Mouse (Mus musculus): ENCODE data around the gene Bmx.
A peak's percentile ranks its signal among the peaks of the same experiment; 100 is the strongest.

Gene Bmx

DNA sequence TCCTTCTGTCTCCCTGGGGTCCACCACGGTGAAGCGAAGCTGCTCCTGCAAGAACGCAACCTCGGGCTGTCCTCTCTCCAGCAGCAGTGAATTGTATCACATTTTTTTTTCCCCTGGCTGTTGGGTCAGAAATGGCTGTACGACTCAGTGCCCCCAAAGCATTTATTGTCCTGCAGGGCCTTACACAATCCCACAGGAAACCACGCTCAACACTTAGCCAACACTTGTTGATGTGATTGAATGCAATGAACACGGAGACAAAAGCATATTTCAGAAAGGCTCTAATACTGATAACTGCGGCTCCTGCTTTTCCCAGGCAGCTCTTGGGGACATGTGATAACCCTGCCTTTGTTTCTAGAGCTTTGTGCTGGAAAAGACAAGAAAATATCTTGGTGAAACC is at the start of gene Bmx:
Gene Bmx (minus strand): TSS at position 137 of the 400 bp plus-strand sequence.
- no peak for DNase-seq (ENCODE audit: low spot score)

DNA sequence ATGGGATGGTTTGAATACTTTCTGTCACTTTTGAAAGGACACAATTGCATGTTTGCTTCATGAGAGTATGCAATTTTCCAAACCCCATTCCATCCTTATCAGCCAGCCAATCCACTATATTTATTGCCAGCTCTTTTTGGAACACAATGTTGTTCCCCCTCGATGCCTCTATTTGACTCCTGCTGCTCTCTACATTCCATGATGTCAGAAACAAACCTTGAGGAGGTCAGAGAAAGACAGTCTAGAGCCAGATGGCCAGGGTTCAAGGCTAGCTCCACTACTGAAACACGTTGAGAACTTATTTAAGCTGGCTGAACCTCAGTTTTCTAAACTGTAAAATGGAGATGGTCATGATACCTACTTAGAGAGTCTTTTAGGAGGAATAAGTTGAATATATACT is 48.3 kb upstream of the Bmx start:
- DNase-seq (ENCODE audit: low spot score), result no peak

DNA sequence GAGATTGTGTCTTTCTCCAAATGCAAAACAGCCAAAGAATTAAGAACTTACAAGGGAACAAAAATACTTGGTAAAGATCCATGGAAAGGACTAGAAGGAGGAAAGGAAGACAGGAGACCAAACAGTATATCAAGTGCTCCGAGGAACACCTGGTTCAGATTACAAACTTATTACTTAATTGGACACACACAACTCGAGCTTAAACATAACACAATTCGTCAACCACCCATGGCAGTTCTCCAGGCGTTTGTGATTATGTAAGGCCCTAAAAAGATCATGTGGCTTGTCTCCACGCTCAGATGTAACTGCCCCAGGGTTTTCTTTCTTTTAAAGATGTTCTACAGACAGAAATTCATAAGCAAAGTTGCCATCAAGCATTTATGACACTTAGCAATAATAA is 33.2 kb upstream of the Bmx start:
- no peak for DNase-seq (ENCODE audit: low spot score)

DNA sequence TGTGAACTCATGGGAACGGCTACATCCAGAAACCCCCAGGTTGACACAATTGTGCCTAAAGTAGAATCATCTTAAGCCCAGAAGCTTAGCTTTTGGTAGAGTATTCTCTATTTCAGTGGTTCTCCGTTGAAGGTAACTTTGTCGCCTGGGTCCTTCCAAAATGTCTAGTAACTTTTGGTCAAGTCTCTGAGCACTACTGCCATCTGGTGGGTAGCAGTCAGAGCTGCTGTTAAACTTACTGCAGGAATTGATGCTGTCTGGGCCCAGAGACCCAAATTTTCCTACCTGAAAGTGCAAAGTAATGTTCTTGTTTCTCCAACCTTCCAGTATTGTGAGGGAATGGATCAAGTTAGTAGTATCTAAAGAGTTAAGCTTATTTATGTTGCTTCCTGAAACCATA is 29.1 kb upstream of the Bmx start:
- DNase-seq (ENCODE audit: low spot score), result no peak

DNA sequence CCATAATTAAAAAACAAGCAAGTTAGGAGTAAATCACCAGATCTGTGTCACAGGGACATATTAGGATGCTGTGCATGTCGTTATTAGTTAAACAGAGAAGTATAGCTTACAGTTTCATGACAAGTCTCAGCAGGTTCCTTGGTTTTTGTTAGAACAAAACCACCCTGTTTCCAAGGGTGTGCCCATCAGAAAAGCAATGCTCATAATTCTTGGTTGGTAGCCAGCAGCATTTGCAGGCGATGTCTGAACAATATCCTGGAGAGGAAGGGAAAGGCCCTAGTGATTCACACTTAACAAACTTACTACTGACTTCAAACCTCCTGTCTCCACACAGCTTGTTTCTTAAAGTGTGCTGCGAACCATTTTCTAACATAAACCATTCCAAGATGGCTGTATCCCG is 25.8 kb upstream of the Bmx start:
- no peak for DNase-seq (ENCODE audit: low spot score)

DNA sequence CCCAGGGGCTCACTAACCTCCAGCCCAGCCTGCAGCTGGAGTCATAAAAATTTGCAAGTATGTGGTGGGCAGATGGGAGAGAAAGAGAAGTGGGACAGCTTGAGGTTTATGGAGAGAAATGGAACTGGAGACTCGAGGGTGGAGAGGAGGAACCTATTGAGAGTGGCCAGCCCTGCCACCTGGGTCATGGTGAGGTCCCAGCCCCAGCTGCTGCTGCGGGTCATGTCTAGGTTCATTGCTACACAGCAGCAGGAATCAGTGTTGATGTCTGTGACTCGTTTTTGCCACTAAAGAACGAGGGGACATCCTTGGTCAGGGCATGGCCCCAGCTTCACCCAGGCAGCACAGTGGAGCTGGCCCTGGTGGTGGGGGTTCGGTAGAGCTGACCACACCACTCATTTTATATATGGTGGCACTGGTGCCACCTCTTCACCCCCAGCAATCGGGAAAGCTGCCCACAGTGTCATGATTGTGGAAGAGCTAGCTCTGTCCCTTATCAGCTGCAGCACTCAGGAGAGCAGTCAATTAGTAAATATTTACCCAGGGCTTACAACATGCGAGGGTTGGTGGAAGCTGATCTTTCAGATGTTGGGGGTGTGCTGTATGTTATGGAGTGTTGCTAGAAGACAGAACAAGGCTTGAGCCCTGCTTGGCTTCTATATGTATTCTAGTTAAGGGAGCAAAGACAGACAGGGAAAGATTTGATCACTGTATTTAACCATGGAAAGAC is 23.1 kb upstream of the Bmx start:
- no peak for DNase-seq (ENCODE audit: low spot score)

DNA sequence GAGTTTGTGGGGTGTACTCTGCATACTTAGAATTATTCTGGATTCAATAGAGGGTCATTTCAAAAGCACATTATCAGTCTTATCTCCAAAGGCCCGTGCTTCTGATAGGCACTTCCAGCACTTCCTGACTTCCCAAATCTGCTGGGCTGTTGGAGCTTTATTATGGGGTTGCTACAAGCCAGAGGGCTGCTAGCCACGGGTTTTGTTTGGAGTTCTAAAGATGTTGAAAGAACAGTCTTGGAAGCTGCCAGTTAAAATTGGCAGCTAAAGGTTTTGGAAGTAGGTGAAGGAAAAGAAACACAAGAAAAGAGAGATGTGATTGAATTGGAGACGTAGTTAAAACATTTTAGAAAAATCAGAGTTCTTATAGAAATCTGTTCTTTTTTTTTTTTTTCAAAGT is 17.5 kb upstream of the Bmx start:
- DNase-seq (ENCODE audit: low spot score), result no peak

DNA sequence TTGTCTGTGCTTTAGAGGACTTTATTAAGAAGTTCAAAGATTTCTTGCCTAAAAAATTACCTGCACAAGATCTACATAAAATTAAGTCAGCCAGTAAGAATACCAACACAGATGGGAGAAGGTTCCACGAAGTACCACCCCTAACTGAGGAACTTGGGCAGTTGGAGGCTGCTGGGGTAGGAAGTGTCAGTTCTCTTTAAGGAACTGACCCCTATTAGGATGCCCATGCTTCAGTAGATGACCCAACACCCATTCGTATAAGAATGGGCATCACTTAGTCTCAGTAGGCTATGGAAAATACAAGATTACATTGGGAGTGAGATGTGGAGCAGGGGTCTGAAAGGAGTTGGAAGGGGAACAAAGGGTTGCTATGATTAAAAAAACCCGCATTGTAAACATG is 12.6 kb upstream of the Bmx start:
- no peak for DNase-seq (ENCODE audit: low spot score)

DNA sequence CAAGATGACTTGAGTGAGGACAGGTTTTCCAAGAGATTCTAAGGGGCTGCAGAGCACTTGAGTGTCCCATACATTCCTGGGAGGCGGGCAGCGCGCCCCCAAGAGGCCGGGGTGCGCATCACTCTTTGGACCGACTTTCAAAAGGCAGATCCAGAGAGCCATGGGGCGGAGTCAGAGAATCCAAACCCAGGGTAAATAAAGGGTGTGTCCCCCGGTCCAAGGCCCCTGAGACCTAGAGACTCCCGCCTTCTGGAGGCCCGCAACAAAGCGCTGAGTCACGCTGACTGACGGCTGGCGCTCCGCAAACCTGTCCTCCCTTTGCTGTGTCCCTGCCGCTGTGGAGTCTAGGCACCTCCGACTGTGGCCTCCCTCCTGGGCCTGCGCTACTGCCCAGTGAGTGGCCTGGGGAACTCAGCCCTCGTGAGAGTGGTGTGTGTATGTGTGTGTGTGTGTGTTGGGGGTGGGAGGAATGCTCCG is 11.3 kb upstream of the Bmx start, which contains the start of gene Pir:
Gene Pir (plus strand): TSS at position 87 of the 477 bp plus-strand sequence.
- peak; percentile 47 for DNase-seq (ENCODE audit: low spot score)

DNA sequence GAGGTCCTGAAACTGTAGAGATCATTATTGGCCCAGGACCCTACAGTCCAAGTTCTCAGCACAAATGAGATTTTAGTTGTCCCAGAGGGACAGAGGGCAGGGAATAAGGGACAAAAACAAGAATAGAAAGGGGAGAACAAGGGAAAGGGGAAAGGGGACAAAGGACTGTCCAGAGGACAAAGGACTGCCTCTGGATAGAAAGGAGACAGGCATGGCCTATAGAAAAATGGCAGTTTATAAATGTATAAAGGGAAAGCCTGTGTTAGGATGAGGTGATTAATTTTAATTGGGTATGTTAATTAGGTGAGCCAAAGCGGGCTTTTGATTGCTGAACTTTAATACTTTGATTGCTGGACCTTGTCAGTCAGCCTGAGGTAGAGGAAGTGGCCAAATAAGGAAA is 6.9 kb upstream of the Bmx start:
- DNase-seq (ENCODE audit: low spot score), result no peak

DNA sequence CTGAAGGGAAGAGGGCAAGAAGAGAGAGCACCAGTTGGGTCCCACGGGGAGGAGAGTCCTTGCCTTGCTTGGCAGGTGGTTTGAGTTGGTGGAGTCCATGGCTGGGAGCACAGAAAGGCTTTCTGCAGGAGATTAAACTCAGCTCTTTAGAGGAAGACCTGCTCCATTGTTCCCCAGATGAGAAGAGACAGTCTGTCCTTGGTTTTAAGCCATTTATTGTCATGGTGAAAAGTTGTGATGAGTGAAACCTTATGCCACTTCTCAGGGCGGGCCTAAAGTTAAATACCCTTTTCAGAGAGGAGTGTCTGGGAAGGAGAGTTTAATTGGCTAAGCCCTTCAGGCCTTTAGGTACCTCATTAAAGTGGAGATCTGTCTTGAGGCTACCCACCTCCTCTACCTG is 4.3 kb upstream of the Bmx start:
- DNase-seq (ENCODE audit: low spot score), result no peak

DNA sequence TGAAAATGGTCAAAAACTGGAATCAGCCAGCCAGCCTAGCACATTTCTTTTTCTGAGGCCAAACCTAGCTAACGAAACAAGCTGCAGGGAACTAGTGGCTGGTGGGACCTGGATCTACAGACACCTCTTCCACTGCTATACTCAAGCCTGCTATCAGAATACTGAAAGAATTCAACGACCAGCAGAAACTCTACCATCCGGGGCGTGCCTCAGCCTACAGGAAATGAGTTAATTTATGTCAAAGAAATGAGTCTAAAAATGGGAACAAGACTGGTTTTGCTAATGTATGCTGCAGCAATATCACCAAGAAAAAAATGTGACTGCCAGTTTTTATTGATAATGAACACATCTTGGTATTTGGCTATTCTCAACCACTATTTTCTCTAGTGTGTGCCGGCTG is 669 bp upstream of the Bmx start:
- DNase-seq (ENCODE audit: low spot score), result no peak

DNA sequence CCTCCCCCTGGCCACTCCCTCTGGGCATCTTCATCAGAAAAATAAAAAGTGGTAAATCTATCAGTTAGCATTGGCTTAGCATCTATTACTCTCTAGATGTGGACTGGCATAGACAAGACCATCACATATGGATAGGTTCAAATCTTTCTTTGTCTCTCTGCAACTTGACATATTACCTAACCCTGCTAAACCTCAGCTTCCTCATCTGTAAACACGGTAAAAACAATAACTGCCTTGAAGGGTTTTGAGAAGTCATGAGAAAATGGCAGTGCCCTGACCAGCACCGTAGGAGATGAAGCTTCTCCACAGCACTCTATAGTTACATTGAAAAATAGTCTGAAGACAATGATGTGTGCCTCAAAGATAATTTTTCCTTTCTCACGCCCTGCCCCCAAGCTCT is 1.5 kb downstream of the Bmx start:
- no peak for DNase-seq (ENCODE audit: low spot score)

DNA sequence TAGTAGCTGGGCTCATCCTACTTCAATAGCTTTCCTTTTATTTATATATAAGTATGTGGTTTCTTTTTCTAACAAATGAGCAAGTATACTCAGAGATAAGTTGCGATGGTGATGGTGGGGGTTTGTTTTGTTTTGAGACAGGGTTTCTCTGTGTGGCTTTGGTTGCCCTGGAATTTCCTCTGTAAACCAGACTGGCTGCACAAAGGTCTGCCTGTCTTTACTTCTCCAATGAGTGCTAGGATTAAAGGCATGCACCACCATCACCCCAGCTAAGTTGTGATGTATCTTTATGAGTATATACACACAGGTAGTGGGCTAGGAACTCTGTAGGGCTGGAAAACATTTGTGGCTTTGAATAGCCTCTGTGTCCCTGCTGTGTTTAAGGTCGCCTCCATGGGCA is 11.3 kb downstream of the Bmx start:
- no peak for DNase-seq (ENCODE audit: low spot score)

DNA sequence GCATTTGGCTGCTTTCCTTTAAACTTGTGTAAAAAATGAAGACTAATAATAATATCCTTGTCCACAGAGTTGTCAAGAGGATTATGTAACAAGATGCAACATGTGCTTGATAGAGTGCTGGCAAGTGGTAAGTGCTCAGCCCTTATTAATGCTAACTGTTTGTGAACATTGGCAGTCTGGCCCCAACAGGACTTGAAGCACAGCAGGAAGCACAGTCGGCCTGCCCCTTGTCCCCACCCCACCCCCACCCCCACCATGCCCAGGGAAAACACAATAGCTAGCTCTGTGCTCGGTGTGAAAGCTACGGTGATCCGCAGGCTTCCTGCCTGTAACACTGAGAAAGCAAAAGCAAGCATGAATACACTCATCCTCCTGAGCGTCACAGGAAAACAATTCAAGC is 12.3 kb downstream of the Bmx start:
- no peak for DNase-seq (ENCODE audit: low spot score)

DNA sequence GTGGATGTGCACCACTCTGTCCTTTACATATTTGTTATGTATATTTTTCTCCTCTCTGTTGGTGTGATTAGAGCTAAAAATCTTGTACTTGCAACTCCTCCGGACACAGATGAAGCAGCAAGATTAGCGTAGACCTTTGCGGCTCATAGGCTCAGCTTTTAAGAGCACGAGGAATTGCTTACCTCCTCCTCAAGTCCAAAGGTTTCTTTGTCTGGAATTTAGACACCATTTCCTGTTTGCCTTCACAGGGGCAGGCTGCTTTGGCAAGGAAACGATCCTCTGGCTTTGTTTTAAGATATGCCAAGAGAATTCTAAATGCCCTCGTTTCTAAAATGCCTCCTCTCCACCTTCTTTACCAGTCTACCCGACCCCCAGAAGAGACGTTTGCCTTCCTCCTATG is 24.6 kb downstream of the Bmx start:
- no peak for DNase-seq (ENCODE audit: low spot score)

DNA sequence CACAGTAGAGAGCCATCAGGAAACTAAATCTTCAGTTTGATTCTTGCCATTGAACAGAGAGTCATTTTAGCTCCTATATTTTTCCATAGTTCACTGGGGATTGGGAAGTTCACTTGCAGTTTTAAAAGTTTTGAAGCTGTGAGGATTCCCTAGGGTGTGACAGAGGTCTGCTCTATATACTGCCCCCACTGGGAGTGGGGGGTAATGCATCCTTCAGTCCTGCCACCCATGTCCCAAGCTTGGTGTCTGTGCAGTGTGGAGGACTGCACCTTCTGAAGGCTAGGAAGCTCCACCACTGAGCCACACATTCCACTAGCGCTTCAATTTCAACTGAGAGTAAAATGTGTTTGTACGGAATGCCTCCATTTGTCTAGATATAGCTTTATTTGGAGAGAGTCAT is 36.0 kb downstream of the Bmx start:
- DNase-seq (ENCODE audit: low spot score), result no peak

DNA sequence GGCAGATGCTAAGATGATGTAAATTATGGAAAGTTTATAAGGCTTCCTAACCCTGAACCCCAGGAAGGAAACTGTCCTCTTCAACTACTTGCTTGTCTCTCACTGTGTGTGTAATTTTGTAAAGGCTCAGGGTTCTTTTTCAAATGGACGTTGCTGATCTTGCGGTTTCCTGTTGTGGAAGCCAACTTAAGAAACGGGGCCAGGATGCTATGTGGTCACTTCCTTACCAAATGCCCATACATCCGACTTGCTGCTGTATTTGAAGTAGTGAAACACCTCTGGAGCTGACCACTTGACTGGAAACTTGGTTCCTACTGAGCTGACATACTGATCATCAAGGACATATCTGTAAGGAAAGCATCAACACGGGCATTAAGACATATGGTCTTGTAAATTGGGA is 57.4 kb downstream of the Bmx start:
- no peak for DNase-seq (ENCODE audit: low spot score)

DNA sequence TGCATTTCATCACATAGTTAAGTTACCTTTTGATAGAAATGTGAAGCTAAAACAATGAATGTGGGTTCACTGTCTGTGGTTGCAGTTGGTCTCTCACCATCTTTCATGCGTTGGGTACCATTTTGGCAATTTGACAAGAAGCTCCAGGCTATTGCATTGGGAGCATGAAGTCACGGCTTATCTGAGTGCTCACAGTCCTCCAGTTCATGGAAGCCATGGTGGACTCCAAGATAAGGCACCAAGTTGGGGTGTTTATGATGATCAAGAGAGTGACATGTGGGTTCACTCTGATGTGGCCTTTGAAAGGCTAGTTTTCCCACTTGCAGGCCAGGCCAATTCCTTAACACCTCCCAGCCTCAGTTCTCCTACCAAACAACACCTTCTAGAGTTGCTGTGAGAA is 60.3 kb downstream of the Bmx start:
- DNase-seq (ENCODE audit: low spot score), result no peak

DNA sequence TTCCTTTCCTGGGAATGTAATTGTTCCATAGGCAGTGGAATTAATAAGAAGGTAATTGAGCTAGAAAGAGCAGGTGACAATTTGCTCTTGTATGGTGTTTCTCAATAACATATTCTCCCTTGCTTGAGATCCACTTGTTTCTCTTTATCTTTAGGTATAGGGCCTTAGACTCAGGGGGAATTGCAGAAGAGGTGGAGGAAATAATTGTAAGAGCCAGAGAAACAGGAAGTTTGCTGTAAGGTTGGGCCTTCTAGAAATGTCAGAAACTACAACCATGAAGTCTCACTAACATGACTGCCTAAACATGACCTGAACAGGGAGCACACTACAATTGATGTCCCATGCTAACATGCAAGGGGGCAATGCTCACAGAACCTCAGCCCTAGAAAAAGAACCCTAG is 68.1 kb downstream of the Bmx start:
- no peak for DNase-seq (ENCODE audit: low spot score)

DNA sequence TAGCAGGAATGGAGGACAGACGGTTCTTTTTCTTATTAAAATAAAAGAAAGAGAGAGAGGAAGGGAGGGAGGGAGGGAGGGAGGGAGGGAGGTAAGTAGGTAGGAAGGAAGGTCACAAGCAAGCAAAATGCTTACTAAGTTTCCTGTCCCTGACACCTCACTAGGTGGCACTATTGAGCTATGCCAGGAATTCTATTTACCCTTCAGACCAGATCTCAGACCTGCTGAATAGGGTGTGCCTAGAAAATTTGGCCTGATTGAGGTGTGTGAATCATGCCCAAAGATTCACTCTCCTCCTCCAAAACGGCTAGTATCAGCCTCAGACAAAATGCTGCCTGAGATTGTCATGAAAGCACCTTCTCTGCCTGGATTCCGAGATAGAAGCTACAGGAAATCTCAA is 74.1 kb downstream of the Bmx start:
- peak; percentile 41 for DNase-seq (ENCODE audit: low spot score)

DNA sequence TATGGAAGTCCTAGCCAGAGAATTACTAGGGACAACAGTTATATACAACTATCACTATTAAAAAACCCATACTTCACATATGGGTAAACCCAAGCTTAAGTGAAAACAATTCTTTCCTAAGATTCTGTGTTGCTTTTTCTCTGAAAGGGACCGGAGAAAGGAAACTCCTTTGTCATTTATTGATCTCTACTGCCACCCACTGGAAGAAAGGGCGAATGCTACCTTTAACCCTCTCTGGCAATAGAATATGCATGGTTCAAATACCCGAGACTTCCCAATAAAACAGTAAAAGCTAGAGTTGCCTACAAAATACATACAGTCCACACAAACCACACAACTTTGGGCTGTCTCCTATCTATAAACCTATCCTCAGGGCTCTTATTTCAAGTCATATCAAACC is 78.2 kb downstream of the Bmx start:
- peak; percentile 57 for DNase-seq (ENCODE audit: low spot score)

DNA sequence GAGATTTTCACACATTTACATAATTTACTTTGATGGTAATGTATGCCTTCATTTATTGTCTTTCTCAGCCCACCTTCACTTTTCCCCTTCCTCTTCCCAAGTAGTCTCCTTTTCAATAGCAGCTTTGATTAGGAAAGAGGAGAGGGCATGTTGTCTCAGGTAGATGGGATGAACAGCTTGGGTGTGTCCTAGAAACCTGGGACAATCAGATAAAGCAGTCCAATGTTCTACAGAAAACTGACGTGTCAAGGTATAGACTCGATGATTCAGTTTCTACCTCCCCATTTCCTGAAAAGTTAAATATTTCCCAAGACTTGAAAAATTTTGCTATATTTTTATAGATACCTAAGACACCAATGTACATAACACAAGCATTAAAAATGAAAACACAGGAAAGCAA is 79.1 kb downstream of the Bmx start:
- DNase-seq (ENCODE audit: low spot score), result no peak

DNA sequence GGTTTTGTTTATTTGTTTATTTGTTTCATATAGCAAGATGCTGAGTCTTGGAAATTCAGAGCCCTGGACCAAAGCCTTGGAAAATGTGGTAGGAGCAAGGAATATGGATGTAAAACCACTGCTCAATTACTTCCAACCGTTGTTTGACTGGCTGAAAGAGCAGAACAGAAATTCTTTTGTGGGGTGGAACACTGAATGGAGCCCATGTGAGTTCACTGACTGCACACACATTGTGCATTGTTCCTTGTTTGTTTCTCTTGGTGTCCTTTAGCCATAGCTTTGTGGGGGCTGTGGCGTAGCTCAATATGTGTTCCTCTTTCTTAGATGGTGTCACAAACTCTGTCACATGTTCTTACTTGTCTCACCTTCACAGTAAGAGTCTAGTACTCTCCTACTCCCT is 82.2 kb downstream of the Bmx start:
- no peak for DNase-seq (ENCODE audit: low spot score)

DNA sequence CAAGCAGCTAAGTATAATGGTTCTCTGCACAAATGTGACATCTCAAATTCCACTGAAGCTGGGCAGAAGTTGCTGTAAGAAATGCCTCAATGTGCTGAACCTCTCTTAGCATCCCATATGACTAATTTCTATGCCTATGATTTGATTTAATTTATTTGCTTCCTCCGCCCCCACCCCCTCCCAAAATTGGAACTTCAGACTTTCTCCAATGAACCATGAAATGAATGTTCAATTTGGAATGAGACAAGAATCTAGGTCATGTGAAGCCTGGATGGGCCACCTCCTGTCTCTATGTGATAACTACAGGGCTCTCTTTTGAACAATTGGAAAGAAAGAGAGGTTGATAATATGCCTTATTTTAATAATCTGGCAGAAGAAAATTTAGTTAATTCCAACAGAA is 82.7 kb downstream of the Bmx start:
- DNase-seq (ENCODE audit: low spot score), result no peak

Data from layer of hippocampus, adult 11-12 months (tissue).